Mouse (Mus musculus) thymus, postnatal 14 days (tissue): ENCODE data around the gene Clta.

Experiments used
- DNase-seq: peaks from one replicate; pipeline ENCODE4 v3.0.0; 2021

Clta gene

DNA sequence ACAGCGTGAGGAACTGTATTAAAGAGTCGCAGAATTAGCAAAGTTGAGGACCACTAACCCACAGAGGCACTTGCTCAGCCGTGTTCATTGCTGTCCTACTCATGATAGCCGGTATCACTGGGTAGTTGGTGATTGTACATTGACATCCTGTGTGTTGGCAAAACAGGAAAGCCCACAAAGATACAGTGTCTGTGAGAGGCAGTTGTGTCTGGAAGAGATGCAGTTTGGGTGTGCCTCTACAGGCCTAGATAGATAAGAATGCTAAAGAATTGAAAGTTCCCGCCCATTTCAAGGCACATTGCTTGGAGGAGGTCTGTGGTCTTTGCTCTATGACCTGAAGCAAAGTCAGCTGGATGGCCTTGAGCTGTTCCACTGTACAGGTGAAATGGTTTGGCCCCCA, at the start of gene Clta:
Gene Clta, plus strand, starts transcription at position 327 of the 400 bp plus-strand sequence.
- no peak for DNase-seq

DNA sequence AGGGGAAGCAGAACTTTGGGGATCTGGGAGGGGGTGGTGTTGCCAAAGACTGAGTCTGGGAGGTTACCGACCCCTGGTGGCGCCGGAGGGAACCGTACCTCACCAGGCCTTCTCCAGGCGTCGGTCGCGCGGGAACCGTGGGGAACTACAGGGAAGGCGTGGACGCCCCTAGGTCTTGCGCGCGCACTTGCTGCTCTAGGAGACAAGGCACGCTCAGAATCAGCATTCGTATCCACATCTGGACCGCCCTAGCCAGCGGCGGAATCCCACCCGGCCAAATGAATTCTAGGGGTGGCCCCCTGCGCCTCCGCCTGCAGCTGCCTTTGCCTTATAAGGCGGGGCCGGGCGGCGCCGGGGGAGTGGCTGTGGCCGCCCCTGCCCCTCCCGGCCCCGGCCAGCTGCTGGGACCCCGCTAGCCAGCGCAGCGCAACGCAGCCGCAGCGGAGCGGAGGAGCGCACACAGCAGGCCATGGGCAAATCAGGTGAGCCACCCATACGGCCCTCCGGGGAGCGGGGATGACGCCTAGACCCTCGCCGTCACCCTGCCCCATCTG, 46.9 kb upstream of the Clta start, which contains the start of gene Glipr2:
Gene Glipr2, plus strand, starts transcription at position 110 of the 554 bp plus-strand sequence.
- DNase-seq: peak; percentile 90

DNA sequence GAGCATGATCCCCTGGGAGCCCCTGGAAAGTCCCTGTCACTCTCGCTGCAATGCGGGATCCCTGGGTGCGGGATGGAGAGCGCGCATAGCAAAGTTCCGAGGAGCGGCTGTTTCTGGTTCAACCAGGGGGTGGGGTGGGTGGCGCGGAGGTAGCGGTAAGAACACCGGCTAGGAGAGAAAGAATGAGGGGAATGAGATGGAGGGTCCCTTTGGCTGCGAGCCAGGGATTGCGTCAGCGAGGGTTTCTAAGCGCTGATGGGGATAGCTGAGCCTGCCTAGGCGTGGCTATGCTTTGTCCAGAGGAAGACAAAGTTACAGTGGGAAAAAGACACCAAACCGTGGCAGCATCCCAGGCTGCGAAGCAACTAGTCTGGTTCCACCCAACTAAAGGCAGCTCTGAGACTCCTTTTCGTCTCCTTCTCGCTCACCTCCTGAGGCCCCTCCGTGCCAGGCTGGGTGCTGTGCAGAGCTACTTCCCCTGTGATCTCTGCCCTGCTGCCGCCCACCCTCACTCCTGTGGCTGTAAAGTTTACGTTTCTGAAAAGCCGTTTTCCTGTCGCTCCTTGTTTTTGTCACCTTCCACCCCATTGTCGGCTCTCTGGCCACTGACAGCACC, 46.3 kb upstream of the Clta start:
- DNase-seq: peak; percentile 67

DNA sequence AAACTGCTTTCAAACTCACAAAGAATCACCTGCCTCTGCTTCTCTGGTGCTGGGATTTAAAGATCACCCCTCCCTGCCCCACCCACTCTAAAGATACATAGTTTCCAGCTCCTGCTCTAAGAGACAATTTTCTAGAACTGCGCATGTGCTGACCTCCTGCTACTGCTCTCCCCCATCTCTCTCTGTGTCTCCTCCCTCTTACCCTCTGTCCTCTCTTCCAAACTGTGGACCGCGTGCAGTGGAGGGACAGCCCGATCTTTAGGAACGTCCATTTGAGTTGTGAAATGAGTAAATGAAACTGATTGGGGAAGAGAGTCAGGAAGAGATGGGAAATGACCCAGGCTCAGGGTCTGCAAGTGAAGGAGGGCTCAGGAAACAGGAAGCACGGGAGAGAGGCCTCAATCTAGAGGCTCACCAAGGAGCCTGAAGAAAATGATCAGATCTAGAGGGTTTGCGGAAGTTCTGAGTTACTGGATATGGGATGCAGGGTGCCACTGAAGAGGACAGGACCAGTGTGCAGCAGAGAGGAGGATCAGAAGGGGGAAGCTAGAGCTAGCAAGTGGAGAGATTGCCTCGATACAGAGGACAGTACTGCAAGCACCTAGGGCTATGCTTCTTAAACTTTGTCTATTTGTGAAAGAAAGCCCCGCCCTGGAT, 44.6 kb upstream of the Clta start:
- no peak for DNase-seq

DNA sequence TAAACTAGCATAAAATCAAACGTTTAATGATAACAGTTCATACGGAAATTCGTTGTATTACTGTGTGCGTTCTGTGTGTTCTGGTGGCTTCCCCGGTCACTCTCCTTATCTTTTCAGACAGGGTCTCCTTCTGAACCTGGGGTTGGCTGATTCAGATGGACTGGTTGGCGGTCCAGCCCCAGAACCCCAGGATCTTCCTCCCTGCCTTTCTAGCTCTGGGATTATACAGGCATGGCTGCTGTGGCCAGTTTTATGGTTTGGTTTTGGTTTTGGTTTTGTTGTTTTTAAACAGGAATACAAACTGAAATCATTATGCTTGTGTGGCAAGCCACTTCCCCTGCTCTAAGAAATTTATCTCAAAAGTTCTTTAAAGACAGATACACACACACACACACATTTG, 44.0 kb upstream of the Clta start:
- no peak for DNase-seq

DNA sequence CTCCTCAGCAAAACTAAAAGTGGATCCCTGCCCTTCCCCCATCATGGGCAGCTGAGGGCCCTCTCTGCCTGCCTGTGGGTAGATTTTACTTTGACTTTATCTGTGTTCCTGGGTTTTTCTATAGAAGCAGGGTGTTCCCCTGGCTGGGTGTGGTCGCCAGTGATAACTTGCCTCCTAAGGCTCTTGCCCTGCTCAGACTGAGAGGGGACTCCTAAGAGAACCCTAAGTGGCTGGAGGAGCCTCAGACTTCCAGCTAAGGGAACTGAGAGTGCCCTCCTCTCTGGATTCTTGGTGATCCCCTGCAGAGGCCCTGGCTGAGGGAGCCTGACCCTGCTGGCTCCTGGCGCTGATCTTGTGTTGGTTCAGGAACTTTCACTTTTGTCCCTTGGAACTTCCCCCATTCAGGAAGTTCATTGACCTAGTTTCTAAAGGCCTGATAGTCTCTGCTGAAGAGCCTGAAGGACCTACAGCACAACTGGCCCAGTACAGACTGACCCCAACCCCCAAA, 39.9 kb upstream of the Clta start:
- DNase-seq: peak; percentile 37

DNA sequence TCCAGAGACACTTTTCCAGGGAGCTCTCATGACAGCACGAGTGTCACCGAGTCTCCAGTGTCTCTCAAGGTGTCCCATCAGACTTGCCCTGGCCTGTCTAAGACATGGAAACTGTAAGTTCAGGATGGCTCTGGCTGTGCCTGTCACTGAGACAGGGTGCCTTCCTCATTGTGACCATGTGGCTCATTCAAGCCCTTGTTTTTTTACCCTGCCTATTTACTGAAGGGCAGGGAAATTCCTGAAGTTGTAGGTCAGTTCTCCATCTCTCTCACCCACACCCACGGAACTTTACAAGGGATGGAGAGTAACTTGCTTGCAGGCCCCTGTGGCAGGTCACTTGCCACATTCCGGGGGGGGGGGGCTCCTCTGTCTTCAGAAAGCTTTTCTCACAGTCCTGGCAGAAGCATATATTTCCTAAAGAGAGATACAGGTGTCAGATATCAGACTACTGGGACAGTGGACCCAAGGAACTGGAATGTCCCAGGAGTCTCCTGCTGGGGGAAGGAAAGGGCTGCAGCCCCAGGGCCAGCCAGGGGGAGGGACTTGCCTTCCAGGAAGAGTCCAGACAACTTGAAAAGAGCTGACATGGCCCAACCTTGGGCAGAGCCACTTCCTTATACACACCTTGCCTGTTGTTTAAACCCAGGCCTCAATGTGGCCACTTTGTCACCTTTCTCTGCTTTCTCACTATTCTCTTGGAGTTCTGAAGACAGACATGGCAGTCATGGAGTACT, 39.1 kb upstream of the Clta start:
- DNase-seq: no peak

DNA sequence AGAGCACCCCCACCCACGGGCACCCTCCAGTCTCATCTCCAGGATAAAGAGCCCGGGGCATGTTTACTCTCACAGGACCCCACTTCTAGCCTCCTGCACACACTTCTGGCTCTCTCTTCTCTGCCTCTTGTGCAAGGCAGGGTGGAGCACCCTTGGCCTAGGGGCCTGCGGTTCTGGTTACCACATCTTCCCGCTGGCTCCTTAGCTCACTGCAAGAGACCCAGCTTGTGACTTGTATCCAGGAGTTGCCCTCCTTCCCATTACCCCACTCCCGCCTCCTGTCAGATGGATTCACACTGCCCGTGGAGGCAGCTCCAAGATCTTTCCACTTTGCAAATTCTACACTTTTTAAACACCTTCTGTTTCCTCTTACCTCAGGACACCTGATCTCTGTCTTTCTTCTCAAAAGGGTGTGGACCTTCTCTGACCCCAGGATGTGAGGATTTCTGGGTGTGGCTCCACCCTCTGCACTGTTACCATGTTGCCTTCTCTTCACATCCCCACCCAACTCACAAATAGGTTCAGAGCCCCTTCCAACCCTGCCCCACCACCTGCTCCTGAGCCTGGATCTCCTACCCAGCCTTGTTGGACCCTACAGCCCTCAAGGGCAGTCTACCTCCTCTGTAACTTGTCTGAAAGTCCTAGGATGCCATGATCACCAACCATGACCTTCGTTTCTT, 38.3 kb upstream of the Clta start:
- DNase-seq: no peak

DNA sequence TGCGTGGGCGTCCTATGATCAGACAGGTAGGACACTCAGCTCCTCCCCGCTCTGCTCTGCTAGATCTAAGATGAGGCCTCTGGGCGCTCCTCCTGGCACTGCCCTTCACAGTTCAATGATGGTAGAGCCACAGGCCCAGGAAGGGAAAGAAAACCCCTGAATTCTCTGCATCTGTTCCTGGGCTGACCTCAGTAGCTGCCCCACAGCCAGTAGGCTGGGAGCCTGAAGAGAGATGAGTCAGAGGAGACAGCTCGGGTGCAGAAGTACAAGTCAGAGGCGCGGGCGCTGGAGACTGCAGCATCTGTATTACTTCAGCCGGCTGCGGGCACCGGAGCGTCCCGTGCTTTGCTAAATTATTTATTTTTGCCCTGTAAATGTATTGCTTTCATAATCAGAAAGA, 35.6 kb upstream of the Clta start:
- no peak for DNase-seq

DNA sequence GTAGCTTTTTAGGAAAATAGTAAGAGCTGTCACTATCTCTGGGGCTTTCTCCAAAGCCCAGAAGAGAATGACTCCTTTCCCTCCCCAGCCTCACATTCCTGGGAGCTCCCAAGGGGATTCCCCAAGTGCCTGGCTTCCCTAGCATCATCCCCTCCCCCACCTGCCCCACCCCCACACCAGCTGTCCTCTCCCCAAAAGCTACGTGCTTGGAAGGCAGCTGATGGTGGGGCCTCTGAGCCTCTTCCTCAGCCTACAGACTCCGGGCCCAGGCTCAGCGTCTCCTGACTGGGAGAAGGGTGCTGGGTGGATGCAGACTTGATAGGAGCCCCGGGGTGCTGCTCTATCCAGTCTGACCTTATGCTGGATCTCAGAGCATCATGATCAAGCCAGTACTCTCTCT, 34.9 kb upstream of the Clta start:
- no peak for DNase-seq

DNA sequence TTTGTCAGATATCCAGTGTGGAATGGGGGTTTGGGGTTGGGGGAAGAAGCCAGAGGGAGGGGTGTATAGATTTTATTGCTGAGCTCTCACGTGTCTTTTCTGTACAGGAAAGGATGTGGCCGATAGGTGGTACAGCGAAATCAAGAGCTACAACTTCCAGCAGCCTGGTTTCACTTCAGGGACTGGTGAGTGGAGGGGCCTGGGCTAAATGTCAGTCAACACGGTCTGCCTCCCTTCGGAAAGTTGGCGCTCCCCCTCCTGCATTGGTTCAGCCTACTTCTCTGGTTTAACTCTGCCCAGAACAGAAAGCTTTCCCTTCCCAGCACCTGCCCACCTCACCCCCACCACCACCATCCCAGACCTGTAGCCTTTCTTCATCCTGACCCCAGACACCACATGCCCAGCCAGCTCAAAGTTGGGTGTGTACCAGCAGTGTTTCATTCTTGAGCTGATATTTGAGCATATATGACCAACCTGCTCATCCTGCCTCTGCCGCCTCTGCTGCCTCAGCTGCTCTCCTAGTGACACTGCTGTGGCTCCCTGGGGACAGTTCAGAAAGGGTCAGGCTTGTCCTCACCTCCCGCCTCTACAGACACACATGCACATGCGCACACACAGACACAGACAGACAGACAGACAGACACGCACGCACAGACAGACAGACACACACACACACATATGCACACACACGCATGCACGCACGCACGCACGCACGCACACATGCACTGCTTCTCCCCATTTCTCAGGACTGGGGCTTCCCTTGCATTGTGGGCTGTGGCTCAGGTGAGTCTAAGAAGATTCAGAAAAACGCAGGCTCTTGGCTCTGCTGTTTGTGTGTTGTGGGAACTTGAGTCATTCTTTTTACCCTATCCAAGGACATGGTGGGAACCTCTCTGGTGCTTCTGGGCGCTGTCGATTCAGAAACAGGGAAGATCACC, 33.6 kb upstream of the Clta start:
- peak; percentile 39 for DNase-seq

DNA sequence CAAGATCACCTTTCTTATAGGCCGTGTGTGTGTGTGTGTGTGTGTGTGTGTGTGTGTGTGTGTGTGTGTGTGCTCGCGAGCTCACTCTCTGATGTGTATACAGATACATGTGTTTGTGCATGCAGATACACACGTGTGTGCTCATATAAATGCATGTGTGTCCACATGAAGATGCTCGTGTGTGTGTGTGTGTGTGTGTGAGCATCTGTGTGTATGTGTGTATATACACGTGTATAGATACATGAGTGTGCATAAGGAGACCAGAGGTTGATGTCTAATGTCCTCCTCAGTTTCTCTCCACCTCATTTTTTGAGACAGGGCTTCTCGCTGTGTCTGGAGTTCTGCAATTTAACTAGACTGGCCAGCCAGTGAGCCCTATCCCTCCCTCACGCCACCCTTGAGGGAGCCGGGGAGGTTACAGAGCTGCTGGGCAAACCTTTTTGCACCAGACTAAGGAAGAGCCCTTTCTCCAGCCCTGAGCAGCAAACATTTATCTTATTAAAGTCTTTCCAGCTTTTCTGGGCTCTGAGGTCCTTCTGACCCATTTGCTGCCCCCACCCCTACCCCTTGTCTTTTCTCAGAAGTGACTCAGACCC, 32.6 kb upstream of the Clta start:
- no peak for DNase-seq

DNA sequence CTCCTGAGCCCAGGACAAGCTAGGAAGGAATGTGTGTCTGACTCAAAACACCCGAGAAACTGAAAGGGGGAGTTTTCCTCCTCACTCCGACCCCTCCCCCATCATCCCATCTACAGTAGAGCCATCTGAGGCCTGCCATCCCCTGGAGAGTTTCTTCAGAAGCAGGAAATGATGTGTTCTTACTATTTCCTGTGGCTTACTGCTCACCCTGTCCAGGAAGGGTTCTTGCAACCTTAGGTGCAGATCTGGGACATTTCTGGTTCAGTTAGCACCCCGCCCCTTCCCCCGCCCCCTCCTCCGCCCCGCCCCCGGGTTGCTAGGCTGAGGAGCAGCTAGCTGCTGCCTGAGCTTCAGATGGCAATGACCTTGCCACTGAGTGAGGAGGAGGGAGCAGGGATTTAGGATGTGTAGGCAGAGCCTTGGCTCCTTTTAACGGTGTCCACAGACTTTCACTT, 32.1 kb upstream of the Clta start:
- DNase-seq: peak; percentile 73

DNA sequence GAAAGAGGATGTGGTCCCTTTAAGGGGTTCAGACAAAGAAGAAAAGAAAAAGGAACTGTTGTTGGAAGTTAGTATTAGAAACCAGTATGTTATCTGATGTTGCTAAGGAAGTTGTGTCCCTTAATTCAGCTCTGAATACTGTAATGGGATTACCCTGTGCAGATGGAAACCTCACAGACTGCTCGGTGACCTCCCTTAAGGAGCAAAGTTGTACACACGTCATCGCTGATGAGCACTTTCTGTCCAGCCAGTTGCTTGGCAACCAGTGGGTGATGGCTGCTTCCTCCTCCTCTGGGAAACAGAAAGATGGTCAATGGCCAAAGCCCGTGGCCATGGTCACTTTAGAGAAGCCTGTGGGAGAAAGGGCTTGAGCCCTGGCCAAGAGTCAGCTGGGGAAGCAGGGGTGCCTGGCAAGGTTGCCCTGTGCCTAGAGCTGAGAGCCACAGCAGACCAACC, 30.7 kb upstream of the Clta start:
- DNase-seq: no peak

DNA sequence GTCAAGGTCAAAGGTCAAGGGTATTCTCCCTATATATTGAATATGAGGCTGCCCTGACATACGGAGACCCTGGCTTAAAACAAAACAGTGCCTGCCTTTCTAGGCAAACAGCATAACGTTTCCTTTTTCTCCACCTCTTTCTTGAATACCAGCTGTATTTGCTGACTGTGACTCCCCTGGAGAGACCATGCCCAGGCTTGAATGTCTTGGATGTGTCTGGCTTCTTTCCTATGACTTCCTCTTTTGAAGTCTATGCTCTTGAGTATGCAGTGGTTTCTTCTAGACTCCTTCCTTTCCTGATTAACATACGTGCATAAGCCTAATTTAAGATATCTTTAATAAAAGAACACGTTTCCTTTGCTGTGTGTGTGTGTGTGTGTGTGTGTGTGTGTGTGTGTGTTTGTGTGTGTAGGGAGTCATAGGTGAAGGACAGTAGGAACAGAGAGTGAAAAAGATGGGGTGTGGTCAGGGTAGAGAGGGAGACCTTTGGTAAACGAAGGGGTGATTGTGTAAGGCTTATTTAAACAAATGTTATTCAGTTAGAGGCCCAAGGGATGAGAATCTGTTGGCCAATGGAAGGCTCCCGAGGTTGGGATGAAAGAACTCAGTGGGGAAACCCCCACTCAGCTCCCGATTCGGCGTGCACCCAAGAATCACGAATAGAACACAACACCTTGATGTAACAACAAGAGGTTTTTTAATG, 29.2 kb upstream of the Clta start:
- no peak for DNase-seq

DNA sequence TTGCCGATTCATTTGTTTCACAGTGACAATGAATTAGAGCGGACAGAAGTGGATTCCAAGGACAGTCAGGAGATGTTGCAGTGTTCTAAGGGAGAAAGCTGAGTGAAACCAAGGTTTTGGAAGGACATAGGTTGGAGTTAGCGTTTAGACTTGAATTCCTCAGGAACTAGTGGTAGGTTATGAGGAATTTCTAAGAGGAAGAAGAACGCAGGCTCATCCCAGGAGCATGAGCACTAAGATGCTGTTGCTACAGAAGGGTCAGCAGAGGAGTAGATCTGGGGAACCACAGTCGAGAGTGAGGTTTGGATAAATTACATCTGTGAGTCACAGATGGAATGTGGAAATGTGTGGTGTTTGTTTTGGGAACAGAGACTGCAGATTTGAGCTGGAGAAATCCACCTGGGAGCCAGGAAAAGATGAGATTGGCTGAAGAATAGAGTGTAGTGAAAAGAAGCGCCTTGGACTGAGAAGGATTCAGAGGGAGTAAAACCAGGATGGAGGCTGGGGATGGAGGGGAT, 28.0 kb upstream of the Clta start:
- no peak for DNase-seq

DNA sequence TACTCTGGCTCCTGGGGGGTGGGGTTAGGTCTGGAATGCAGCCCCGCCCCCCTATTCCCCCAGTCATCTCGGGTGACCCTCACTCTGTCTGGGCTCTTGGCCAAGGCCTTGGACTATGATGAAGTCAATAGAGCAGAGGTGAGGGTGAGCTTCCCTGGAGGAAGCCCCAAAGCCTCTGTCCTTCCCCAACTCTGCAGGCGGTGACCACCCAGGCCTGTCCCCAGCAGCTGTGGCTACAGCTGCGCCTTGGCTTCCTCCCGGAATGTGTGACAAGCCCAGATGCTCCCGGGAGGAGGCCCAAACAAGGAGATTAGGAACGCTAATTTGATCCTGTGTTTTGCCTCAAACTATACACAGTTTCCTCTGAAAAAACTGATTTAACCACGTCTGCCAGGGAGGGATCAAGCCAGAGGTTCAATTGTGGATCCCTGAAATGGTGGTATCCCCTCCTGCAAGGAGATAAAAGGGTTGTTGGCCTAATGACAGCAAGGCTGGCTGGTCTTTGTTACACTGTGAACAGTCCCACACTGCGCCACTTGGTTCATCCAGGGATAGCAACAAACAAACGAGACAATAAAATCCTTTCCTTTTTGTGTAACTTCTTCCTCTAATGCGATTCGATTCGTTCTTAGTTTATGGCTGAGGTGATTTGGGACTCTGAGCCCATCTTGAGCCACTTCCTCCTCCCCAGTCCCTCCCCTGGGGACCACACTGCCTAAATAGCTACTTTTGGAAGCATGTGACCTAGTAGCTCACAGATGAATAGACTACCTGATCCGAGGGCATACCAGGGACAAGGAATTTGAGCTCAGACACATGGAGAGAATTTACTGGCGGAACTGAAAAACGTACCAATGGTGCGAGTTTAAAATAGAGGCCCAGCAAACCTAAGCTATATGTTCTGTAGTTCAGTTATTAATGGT, 25.5 kb upstream of the Clta start:
- peak; percentile 3 for DNase-seq

DNA sequence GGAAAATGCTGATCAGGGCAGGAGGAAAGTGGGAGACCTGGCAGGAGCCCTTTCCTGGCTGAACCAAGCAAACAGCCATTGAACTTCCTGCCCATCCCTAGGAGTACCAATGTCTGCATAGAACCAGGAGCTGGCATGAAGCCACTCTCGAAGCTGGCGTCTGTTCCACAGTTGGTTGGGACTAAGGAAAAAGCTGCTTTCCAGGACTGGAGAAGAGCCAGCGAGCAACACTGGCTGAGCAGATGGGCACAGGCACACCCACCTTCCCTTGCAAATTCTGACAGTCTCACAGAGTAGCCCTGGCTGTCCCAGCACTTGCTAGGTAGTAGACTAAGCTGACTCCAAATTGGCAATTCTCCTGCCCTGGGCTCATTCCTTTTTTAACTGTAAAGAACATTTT, 24.5 kb upstream of the Clta start:
- peak; percentile 1 for DNase-seq

DNA sequence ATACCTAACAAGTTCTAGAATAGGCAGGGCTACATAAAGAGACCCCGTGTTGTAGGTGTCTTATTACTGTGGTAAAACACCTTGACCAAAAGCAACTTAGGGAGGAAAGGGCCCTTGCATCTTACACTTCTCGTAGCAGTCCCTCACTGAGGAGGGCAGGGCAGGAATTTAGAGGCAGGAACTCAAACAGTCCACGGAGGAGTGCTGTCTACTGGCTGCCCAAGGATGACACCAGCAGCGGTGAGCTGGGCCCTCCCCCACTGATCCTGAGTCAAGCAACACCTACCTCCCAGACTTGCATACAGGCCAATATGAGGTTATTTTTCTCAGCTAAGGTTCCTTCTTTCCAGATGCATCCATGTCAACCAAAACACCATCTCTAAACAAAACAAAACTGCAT, 24.0 kb upstream of the Clta start:
- DNase-seq: no peak
